Mouse (Mus musculus) MN1 (cell line): ENCODE measurements at regions not wholly inside any gene's neighbourhood (a gene's known extent, or its start where the extent isn't known, plus 50 kb on each side); places are given as distances from the start of the nearest gene placed in this dataset.
A peak's percentile ranks its signal among the peaks of the same experiment; 100 is the strongest.

Experiments
- DNase-seq: peaks from one replicate; pipeline ENCODE4 v3.0.0-alpha.2; 2016; ENCODE audit warnings: low spot score

- no peak for DNase-seq
Observed at GRCm38 (mm10) chr5:16424745-16425144, 128.6 kb upstream of the Hgf start.

GRCm38 (mm10) chr5:16425302-16425701 is 128.0 kb upstream of the Hgf start:
- no peak for DNase-seq

GRCm38 (mm10) chr5:16426306-16426705 is 127.0 kb upstream of the Hgf start:
- DNase-seq, result no peak

GRCm38 (mm10) chr5:16434586-16434985 is 118.7 kb upstream of the Hgf start:
- no peak for DNase-seq

GRCm38 (mm10) chr5:16445056-16445455 is 108.2 kb upstream of the Hgf start:
- DNase-seq, result no peak

- no peak for DNase-seq
Observed at GRCm38 (mm10) chr5:16446977-16447376, 106.3 kb upstream of the Hgf start.

GRCm38 (mm10) chr5:16461795-16462194 is 91.5 kb upstream of the Hgf start:
- no peak for DNase-seq

GRCm38 (mm10) chr5:16466266-16466665 is 87.0 kb upstream of the Hgf start:
- no peak for DNase-seq

GRCm38 (mm10) chr5:16468560-16468959 is 84.7 kb upstream of the Hgf start:
- DNase-seq, result no peak

GRCm38 (mm10) chr5:16469221-16469620 is 84.1 kb upstream of the Hgf start:
- no peak for DNase-seq

- DNase-seq, result peak; percentile 25
Observed at GRCm38 (mm10) chr5:16469644-16470275, 83.5 kb upstream of the Hgf start.

GRCm38 (mm10) chr5:16470366-16470982 is 82.8 kb upstream of the Hgf start:
- DNase-seq, result peak; percentile 7

- no peak for DNase-seq
Observed at GRCm38 (mm10) chr5:16487969-16488368, 65.3 kb upstream of the Hgf start.

- no peak for DNase-seq
Observed at GRCm38 (mm10) chr5:16489803-16490202, 63.5 kb upstream of the Hgf start.

- no peak for DNase-seq
Observed at GRCm38 (mm10) chr5:16499891-16500290, 53.4 kb upstream of the Hgf start.
